Mouse (Mus musculus) heart, postnatal 0 days (tissue): ENCODE data around the gene Dnaja4. TPM values are rescaled to one million over a fixed set of nuclear protein-coding genes. Genes with fewer than 3 reads are reported as not detected.

Source experiments
- ATAC-seq: fragments of 200-750 bp; cut with Nextera tagmentation; 2 replicates; pipeline ENCODE4 v1.8.0; 2017; ENCODE audit warnings: low read depth, moderate number of reproducible peaks, moderate library complexity; ENCODE audit not compliant: insufficient read depth
- DNase-seq: peaks from one replicate; pipeline ENCODE4 v3.0.0-alpha.2; 2016; ENCODE audit warnings: low spot score
- H3K27ac ChIP-seq: fragments of 300-500 bp; sonication (generic); 2 replicates; pipeline ENCODE4 v1.5.1; 2014; ENCODE audit warnings: low read depth, mild to moderate bottlenecking
- H3K27me3 ChIP-seq: fragments of 300-500 bp; sonication (generic); 2 replicates; pipeline ENCODE4 v1.6.1; 2014; ENCODE audit warnings: low read length, mixed read lengths; ENCODE audit not compliant: control insufficient read depth, insufficient read depth
- H3K36me3 ChIP-seq: fragments of 300-500 bp; sonication (generic); replicated peaks from 2 replicates; pipeline ENCODE4 v1.6.1; 2014; ENCODE audit warnings: low read length, mixed read lengths; ENCODE audit not compliant: control insufficient read depth, insufficient read depth
- H3K4me1 ChIP-seq: fragments of 300-500 bp; sonication (generic); 2 replicates; pipeline ENCODE4 v1.6.1; 2014; ENCODE audit warnings: antibody characterized with exemption; ENCODE audit not compliant: control insufficient read depth, insufficient read depth
- H3K4me2 ChIP-seq: fragments of 300-500 bp; sonication (generic); 2 replicates; pipeline ENCODE4 v1.6.1; 2014; ENCODE audit warnings: low read depth, mild to moderate bottlenecking, low read length, moderate library complexity
- H3K4me3 ChIP-seq: fragments of 300-500 bp; sonication (generic); 2 replicates; pipeline ENCODE4 v1.5.1; 2014; ENCODE audit warnings: low read depth, low read length
- H3K9ac ChIP-seq: fragments of 300-500 bp; sonication (generic); replicated peaks from 2 replicates; pipeline ENCODE4 v1.6.1; 2014; ENCODE audit warnings: low read depth, low read length, mixed read lengths
- H3K9me3 ChIP-seq: fragments of 300-500 bp; sonication (generic); replicated peaks from 2 replicates; pipeline ENCODE4 v1.6.1; 2016; ENCODE audit warnings: low read length; ENCODE audit not compliant: control insufficient read depth
- CTCF ChIP-seq: IDR thresholded peaks from 2 replicates; pipeline ENCODE4 v1.5.1; 2016; ENCODE audit warnings: antibody characterized with exemption, control low read depth, low read depth
- EP300 ChIP-seq: IDR thresholded peaks from 2 replicates; pipeline ENCODE4 v1.6.1; 2016; ENCODE audit warnings: antibody characterized with exemption, low read depth
- WGBS: fragments of 180-500 bp; shearing (Covaris S2); extraction: QIAGEN DNeasy Blood & Tissue Kit; methylation state at CpG from one replicate; pipeline ENCODE4 v1.1.7; 2014; 5-methylcytosine and 5-hydroxymethylcytosine counted together
- polyA plus RNA-seq: library from polyadenylated mRNA; unstranded; fragments of >200 nt; fragmentation: Nextera tagmentation; extraction: Ambion mirVana; gene quantifications from 2 replicates; pipeline ENCODE4 v1.2.1, GENCODE M21; 2015
- total RNA-seq: library from RNA; depleted of rRNA; stranded (reverse); fragments of >200 nt; gene quantifications from 2 replicates; pipeline ENCODE4 v1.2.3, GENCODE M21; 2014; ENCODE audit warnings: low replicate concordance

The Dnaja4 gene
- total and polyA plus RNA-seq, 2 experiments from 2014 or later: 28.2 to 36.1 TPM

DNA sequence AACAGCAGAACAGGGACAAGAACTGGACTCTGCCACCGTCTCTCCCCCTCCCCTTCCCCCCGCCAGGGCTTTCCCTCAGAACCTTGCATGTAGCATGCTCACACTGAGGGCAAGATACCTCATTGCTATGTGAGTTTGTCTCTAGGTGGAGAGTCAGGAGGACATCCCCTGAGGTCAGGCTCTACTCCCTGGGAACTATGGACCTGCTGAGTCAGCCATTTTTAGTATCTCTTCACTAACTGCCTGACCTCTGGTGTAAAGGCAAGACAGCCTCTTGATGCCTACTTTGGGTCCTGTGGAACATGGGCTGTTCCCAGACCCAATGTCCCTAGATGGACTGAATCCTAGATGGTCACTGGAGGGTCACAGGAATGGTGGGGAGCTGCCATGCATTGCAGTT is 53.0 kb downstream of the Dnaja4 start:
- 87% methylated on average over 2 of the region's 2 CpGs for WGBS
- Histone ChIP-seq H3K9me3 (no peaks in the 10 kb centered on the region), H3K36me3 (no peaks in the 10 kb centered on the region), H3K27ac (no peak overlapping the region), H3K9ac (no peak overlapping the region), H3K4me1 (no peaks in the 10 kb centered on the region), H3K4me3 (no peak overlapping the region), H3K4me2 (no peak overlapping the region), H3K27me3 (peaks cover 6% of the 10 kb centered on the region; the same call in 1 of the 2 replicates)
- TF ChIP-seq CTCF (no peak), EP300 (no peak)
- no peak for DNase-seq
- ATAC-seq: no peak

DNA sequence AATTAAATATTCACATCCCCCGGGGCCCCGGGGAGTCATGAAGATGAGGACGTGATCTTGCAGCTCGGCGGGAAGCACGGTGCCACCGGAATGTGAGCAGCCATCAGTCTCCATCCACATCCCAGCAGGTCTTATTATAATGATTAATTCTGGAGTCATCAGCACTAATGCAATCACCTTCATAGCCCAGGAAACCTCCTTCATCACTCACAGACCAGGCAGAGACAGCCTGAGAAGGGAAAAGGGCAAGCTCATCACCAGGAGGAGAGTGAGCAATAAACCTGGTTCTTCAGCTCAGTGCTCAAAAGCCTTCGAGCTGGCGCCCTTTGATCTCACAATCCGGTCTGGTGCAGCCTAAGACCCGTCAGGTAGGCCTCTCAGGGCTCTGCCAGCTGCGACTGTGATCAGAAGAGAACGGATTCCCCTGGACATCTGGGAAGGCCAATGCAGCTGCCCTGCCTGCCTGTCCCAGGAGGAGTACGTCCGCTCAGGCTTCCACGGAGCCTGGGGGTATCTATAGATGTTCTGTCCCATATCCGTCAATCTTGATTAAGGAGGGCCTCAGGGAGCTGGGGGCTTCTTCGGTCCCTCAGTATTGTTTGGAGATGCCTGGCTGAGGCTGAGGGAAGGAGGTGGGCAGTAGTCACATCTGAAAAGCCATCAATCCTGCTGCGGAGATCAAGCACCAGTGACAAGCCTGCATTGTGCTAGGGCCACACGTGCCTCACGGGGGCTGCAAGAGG is 53.7 kb downstream of the Dnaja4 start:
- no peak for DNase-seq
- Histone ChIP-seq H3K27me3 (peaks cover 6% of the 10 kb centered on the region; the same call in 1 of the 2 replicates), H3K9ac (no peak overlapping the region), H3K36me3 (no peaks in the 10 kb centered on the region), H3K4me2 (no peak overlapping the region), H3K9me3 (no peaks in the 10 kb centered on the region), H3K4me1 (no peaks in the 10 kb centered on the region), H3K27ac (no peak overlapping the region), H3K4me3 (no peak overlapping the region)
- no peak for ATAC-seq
- no peak for TF ChIP-seq CTCF
- no peak for TF ChIP-seq EP300
- 52% methylated on average over 21 of the region's 21 CpGs for WGBS

DNA sequence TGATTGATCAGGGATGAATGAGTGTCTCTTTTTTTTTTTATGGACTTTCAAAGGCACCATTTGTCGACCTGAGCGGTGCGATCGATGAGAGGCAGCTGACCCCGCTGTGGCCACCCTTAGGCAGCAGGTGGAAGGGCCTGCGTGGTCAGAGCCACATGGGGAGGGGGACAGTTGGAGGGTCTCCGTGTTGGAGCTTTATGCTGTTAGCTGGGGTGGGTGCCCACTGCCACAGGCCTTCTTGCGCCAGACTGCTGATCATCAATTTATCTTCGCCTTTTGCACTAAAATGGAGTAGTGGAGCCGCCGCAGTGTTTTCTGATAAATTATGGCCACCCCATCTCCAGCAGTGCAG is 54.2 kb downstream of the Dnaja4 start:
- Histone ChIP-seq H3K9ac (no peak overlapping the region), H3K4me2 (no peak overlapping the region), H3K9me3 (no peaks in the 10 kb centered on the region), H3K27me3 (peaks cover 6% of the 10 kb centered on the region; the same call in 1 of the 2 replicates), H3K4me1 (no peaks in the 10 kb centered on the region), H3K4me3 (no peak overlapping the region), H3K36me3 (no peaks in the 10 kb centered on the region), H3K27ac (no peak overlapping the region)
- ATAC-seq (no peak), DNase-seq (no peak)
- no peak for TF ChIP-seq EP300
- TF ChIP-seq CTCF: no peak
- WGBS: 73% methylated on average over 11 of the region's 11 CpGs

DNA sequence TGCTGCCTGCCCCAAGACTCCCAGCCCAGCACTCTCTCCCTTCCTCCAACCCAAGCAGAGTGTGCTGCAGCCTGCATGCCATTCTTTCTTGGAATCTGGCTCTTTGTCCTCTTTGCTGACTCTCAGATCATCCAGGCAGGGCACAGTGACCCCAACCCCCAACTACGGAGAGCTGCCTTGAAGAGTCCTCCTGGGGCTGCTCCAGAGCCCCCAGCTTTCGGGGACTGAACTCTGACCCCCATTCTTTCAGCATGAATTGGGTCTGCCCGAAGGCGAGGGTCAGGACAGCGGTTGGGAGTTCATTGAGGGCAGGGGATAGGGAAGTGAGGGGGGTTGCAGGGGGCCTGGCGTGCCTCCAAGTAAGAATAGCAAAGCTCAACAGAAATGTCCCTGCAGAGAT is 60.9 kb downstream of the Dnaja4 start:
- DNase-seq: no peak
- ATAC-seq: no peak

DNA sequence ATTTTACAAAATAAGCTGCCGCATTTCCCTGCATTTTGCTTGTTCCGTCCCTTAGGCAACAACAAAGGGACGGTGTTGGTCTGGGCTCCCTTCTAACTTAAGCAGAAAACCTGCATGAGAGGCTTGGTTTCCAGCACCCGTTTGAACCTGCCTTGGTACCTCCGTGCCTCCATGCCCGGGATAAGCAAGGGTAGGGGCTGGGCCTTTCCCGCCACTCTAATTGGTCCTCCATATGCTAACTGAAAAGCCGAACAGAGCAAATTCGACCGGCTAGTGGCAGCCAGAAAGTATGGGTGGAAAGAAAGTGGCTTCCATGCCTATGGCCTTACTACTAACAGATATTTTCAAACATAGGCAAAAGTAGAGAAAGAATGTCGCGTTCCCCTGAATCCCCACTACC is 65.4 kb downstream of the Dnaja4 start:
- Histone ChIP-seq H3K27ac (no peak overlapping the region), H3K4me1 (peaks cover 11% of the 10 kb centered on the region; the same call in 1 of the 2 replicates), H3K4me2 (no peak overlapping the region), H3K9me3 (no peaks in the 10 kb centered on the region), H3K9ac (no peak overlapping the region), H3K27me3 (peaks cover 75% of the 10 kb centered on the region), H3K36me3 (no peaks in the 10 kb centered on the region), H3K4me3 (no peak overlapping the region; the same call in 1 of the 2 replicates)
- DNase-seq (no peak), ATAC-seq (no peak)
- TF ChIP-seq EP300: no peak
- TF ChIP-seq CTCF: no peak
- WGBS: 40% methylated on average over 12 of the region's 12 CpGs

More for the DNA sequence above, 60.9 kb downstream of the Dnaja4 start:
- Histone ChIP-seq H3K4me3 (no peak overlapping the region), H3K27ac (no peak overlapping the region), H3K9me3 (no peaks in the 10 kb centered on the region), H3K4me2 (no peak overlapping the region), H3K4me1 (peaks cover 2% of the 10 kb centered on the region; the same call in 1 of the 2 replicates), H3K36me3 (no peaks in the 10 kb centered on the region), H3K9ac (no peak overlapping the region), H3K27me3 (peaks cover 31% of the 10 kb centered on the region)
- 44% methylated on average over 6 of the region's 6 CpGs for WGBS
- TF ChIP-seq EP300 (no peak), CTCF (no peak)
